Mouse (Mus musculus) kidney, embryonic 15.5 days (tissue): ENCODE results near the gene Erc2. TPM values are rescaled to one million over a fixed set of nuclear protein-coding genes. Genes with fewer than 3 reads are reported as not detected.
"Not testable (repeated sequence)": the region's sequence is repeated elsewhere in the genome, so short reads cannot be mapped to it uniquely, and the experiment has no call there.

Experiments used
- ATAC-seq: fragments of 200-750 bp; cut with Nextera tagmentation; replicated peaks from 2 replicates; pipeline ENCODE4 v1.8.0; 2017; ENCODE audit warnings: moderate TSS enrichment; ENCODE audit not compliant: low FRiP score
- H3K27ac ChIP-seq: fragments of 300-500 bp; sonication (generic); 2 replicates; pipeline ENCODE4 v1.5.1; 2015; ENCODE audit warnings: mild to moderate bottlenecking, inconsistent platforms
- H3K27me3 ChIP-seq: fragments of 300-500 bp; sonication (generic); 2 replicates; pipeline ENCODE4 v1.6.1; 2015; ENCODE audit warnings: inconsistent platforms
- H3K36me3 ChIP-seq: fragments of 300-500 bp; sonication (generic); 2 replicates; pipeline ENCODE4 v1.6.1; 2015; ENCODE audit warnings: inconsistent platforms
- H3K4me1 ChIP-seq: fragments of 300-500 bp; sonication (generic); 2 replicates; pipeline ENCODE4 v1.6.1; 2015; ENCODE audit warnings: inconsistent platforms
- H3K4me2 ChIP-seq: fragments of 300-500 bp; sonication (generic); 2 replicates; pipeline ENCODE4 v1.6.1; 2015; ENCODE audit warnings: moderate library complexity, mild to moderate bottlenecking, inconsistent platforms
- H3K4me3 ChIP-seq: fragments of 300-500 bp; sonication (generic); replicated peaks from 2 replicates; pipeline ENCODE4 v1.5.1; 2015; ENCODE audit warnings: mild to moderate bottlenecking, inconsistent platforms
- H3K9ac ChIP-seq: fragments of 300-500 bp; sonication (generic); 2 replicates; pipeline ENCODE4 v1.6.1; 2015; ENCODE audit warnings: mild to moderate bottlenecking, inconsistent platforms
- H3K9me3 ChIP-seq: fragments of 300-500 bp; sonication (generic); replicated peaks from 2 replicates; pipeline ENCODE4 v1.6.1; 2016; ENCODE audit warnings: inconsistent platforms
- WGBS: fragments of 180-500 bp; shearing (Covaris S2); methylation state at CpG from one replicate; pipeline ENCODE4 v1.1.7; 2015; ENCODE audit warnings: mixed read lengths; 5-methylcytosine and 5-hydroxymethylcytosine counted together
- polyA plus RNA-seq: library from polyadenylated mRNA; unstranded; fragments of >200 nt; fragmentation: Nextera tagmentation; extraction: Ambion mirVana; gene quantifications from 2 replicates; pipeline ENCODE4 v1.2.1, GENCODE M21; 2015

The Erc2 gene
- polyA plus RNA-seq, 1 experiment from 2014 or later: 7.0 TPM

DNA sequence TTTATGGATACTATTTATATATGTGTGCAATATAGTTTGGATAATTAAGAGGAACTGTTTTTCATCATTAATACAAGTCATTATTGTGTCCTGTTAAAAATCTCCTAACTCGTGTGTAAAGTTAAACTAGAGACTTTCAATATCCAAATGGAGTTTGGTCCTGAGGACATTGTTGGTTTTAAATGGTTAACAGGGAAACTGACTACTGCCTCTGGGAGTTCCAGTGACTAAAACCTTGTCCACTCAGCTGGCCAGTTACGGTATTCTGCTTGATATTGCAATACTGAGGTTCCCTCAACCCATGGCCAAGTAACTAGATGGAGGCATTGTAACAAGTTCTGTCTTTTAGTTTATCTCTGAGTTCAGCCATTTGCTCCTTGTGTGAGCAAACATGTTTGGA is 229.0 kb downstream of the Erc2 start:
- Histone ChIP-seq H3K36me3 (no peaks in the 10 kb centered on the region), H3K4me2 (no peak overlapping the region), H3K4me1 (no peaks in the 10 kb centered on the region), H3K27me3 (no peaks in the 10 kb centered on the region), H3K4me3 (no peak overlapping the region), H3K9ac (no peak overlapping the region), H3K9me3 (no peaks in the 10 kb centered on the region), H3K27ac (no peak overlapping the region)
- WGBS: 83% methylated on average over 2 of the region's 2 CpGs
- ATAC-seq: no peak

DNA sequence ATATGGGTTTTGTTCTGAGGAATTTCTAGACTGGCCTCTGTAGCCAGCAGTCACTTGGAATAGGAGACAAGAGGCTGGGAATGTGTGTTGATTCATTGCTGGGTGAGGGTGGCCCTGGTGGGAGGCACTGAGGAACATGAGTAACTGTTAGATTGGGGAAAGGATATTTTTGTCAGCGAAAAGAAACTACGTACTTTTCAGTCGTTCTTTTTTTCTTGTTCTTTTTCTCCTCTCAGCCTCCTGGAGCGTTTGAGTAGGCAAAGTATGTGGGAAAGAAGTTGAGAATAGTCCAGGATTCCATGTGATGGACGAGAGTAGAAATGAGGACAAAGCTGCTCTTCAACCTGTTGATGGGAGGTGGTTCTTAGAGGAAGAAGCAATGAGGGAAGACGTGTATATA is 230.4 kb downstream of the Erc2 start:
- ATAC-seq: no peak
- 84% methylated on average over 6 of the region's 6 CpGs for WGBS
- no peak overlapping the region for H3K27ac ChIP-seq

DNA sequence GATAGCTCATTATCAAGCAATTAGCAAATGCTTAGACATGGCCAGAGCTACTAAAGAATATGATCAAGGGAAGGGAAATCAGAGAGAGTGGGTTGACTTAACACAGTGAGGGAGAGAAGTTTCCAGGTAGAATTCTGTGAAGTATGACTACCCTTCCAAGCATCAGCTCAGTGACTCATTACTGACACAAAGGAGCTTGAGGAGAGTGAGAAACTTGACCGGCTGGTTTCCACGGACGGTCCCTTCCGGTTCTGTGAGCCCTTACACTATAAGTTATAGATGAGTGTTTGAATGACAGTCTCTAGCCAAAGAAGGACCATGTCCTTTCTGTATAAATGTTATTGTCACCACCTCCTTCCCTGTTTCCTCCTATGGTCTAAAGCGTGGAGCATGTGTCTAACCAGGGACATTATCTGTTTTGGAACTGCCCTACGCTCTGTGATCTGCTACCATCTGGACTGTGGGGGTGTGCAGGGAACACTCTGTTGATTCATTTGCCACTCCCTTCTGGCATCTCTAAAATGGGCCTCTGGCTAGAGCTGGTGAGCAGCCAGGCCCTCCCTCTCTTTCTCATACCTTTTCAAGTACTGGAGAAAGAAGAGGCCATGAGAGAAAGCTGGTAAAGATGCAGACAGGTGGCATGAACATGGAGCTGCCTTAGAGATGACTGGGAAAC is 238.3 kb downstream of the Erc2 start:
- Histone ChIP-seq H3K4me3 (no peak overlapping the region), H3K9me3 (no peaks in the 10 kb centered on the region), H3K4me2 (no peak overlapping the region), H3K27ac (no peak overlapping the region), H3K4me1 (no peaks in the 10 kb centered on the region), H3K9ac (no peak overlapping the region), H3K27me3 (no peaks in the 10 kb centered on the region), H3K36me3 (no peaks in the 10 kb centered on the region)
- no peak for ATAC-seq
- 82% methylated on average over 6 of the region's 6 CpGs for WGBS

More for the DNA sequence above, 230.4 kb downstream of the Erc2 start:
- Histone ChIP-seq H3K36me3 (no peaks in the 10 kb centered on the region), H3K4me2 (no peak overlapping the region), H3K27me3 (no peaks in the 10 kb centered on the region), H3K4me3 (no peak overlapping the region), H3K9ac (no peak overlapping the region), H3K4me1 (no peaks in the 10 kb centered on the region), H3K9me3 (no peaks in the 10 kb centered on the region)

DNA sequence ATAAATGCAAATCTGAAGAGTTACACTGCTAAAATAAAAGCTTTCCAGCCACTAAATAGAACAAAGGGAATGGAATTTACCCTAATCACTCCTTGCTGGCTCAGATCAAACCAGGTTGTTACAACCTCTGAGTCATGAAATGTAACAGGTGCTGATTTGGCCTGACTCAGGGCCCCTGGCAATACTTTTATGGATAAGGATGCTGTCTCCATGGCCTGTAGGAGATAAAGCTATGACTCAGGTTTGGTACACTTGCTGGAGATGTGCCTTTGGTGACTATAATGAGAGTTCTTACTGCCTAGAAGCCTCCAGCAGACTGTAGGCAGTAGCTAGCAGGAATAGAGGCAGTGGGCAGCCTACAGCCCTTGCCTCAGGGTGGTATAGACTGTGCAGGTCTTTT is 240.1 kb downstream of the Erc2 start:
- Histone ChIP-seq H3K4me2 (no peak overlapping the region), H3K4me1 (no peaks in the 10 kb centered on the region), H3K36me3 (no peaks in the 10 kb centered on the region), H3K27me3 (no peaks in the 10 kb centered on the region), H3K9ac (no peak overlapping the region), H3K9me3 (no peaks in the 10 kb centered on the region), H3K27ac (no peak overlapping the region), H3K4me3 (no peak overlapping the region)
- no peak for ATAC-seq

DNA sequence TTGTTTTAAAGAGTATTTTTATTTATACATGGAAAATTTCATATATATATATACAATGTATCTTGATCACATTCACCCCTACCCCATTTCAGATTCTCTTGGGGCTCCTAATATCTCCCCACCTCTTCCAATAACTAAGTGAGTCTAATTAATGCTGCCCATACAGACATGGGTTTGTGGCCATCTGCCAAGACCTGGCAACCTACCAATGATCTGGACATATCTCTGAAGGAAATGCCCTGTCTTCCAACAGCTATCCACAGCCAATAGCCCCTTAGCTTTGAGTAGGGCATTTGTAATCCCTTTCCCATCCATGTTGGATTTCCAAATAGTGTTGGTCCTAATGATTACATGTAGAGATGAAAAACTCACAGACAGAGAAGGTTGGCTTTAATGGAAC is 245.2 kb downstream of the Erc2 start:
- ATAC-seq: no peak
- H3K27ac ChIP-seq: no peak overlapping the region
- H3K4me3 ChIP-seq: no peak overlapping the region
- H3K4me1 ChIP-seq: no peaks in the 10 kb centered on the region
- no peak overlapping the region for H3K4me2 ChIP-seq
- H3K36me3 ChIP-seq: no peaks in the 10 kb centered on the region
- no peaks in the 10 kb centered on the region for H3K27me3 ChIP-seq
- no peak overlapping the region for H3K9ac ChIP-seq
- H3K9me3 ChIP-seq: no peaks in the 10 kb centered on the region

DNA sequence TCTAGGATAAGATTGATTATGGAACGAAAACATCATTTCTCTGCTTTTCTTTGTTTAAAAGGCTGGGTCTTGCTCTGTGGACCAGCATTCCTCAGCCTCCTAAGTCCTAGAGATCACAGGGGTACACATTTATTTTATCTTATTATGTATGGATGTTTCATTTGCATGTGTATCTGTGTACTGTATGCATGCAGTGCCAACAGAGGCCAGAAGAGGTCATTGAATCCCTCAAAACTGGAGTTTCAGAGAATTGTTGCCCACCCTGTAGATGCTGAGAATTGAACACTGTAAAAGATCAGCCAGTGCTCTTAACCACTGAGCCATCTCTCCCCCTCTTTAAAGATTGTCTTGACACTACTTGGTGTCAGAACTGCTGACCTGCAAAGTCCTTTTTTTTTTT is 251.4 kb downstream of the Erc2 start:
- Histone ChIP-seq H3K9me3 (no peaks in the 10 kb centered on the region), H3K27me3 (no peaks in the 10 kb centered on the region), H3K4me1 (no peaks in the 10 kb centered on the region), H3K36me3 (no peaks in the 10 kb centered on the region), H3K4me3 (no peak overlapping the region), H3K4me2 (no peak overlapping the region), H3K27ac (no peak overlapping the region), H3K9ac (no peak overlapping the region)
- ATAC-seq: no peak
- WGBS: 86% methylated on average over 1 of the region's 1 CpGs

DNA sequence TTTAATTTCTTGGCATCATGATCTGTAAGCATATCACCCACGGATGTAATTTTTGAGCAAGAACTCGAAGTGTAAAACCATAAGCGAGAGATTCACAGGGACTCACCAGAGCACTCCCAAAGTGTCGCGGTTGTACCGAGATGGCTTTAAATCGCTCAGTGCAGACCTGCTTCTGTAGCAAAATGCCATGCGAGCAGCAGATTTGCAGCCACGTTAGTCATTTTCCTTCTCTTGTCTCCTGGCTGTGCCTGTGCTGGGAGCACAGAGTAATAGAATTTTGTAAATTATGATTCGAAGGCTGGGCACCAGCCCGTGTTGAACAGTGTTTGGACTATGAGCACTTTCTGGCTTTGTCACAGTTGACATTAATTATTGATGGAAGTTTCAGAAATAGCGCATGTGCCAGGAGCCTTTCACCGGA is 253.8 kb downstream of the Erc2 start:
- H3K9ac ChIP-seq: no peak overlapping the region
- ATAC-seq: no peak
- H3K4me2 ChIP-seq: no peak overlapping the region
- H3K4me1 ChIP-seq: no peaks in the 10 kb centered on the region
- WGBS: 76% methylated on average over 13 of the region's 13 CpGs
- no peak overlapping the region for H3K4me3 ChIP-seq
- no peaks in the 10 kb centered on the region for H3K36me3 ChIP-seq
- no peak overlapping the region for H3K27ac ChIP-seq
- H3K27me3 ChIP-seq: no peaks in the 10 kb centered on the region
- no peaks in the 10 kb centered on the region for H3K9me3 ChIP-seq

DNA sequence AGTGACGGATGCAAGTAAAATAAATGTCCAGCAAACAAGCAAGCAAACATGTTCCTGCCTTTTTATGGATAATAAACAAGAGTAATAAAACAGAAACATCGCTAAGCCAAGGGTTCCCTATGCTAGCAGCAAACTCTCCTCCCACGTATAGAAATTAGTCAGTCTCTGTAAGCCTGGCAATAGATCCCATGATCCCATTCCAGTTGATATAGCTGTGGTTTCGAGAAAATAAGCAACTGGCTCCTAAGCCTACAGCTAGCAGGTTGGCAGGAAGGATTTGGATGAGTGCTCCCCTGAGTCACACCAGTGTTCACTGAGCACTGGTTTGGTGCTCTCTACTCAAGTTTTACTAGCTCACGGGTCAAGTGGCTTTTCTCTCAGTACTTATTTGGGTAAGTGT is 259.7 kb downstream of the Erc2 start:
- no peak overlapping the region for H3K4me2 ChIP-seq
- H3K9me3 ChIP-seq: no peaks in the 10 kb centered on the region
- no peak overlapping the region for H3K27ac ChIP-seq
- WGBS: 65% methylated on average over 5 of the region's 5 CpGs
- no peaks in the 10 kb centered on the region for H3K36me3 ChIP-seq
- no peak overlapping the region for H3K9ac ChIP-seq
- H3K4me3 ChIP-seq: no peak overlapping the region
- no peaks in the 10 kb centered on the region for H3K27me3 ChIP-seq
- no peak for ATAC-seq
- H3K4me1 ChIP-seq: no peaks in the 10 kb centered on the region

DNA sequence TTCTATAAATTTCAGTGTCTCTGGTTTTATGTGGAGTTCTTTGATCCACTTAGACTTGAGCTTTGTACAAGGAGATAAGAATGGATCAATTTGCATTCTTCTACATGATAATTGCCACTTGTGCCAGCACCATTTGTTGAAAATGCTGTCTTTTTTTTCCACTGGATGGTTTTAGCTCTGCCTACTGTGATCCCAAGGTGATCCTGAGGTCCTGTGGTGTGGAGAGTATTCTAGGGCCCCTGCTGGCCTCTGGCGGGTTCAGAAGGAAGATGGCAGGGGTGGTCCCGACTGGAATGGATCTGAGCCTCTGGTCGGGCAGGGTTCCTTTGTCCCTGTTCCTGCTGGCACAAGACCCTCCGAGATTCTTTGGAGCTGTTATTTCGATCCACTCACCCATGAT is 264.1 kb downstream of the Erc2 start:
- not testable (repeated sequence) for ATAC-seq, H3K4me1 ChIP-seq, H3K4me3 ChIP-seq, H3K27me3 ChIP-seq, H3K9me3 ChIP-seq, H3K36me3 ChIP-seq, H3K4me2 ChIP-seq, H3K9ac ChIP-seq, H3K27ac ChIP-seq
- 87% methylated on average over 5 of the region's 5 CpGs for WGBS

DNA sequence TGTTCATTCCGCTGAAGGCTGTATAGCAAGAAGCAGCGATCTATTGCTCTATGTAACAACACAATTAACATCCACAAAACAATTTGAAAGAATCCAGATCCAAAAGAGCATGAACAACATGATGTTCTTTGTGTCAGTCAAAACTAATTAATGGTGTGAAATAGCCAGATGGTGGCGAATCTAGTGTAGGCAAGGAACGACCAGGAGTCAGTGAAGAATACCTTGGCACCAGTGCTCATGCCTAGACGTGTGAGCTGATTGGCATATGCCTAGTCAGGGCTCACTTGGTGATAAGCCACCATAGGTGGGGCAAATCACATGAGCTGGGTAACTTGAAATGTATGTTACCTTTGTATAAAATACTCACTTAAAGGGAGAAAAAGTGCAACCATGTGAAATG is 265.3 kb downstream of the Erc2 start:
- Histone ChIP-seq H3K27ac (no peak overlapping the region), H3K4me2 (no peak overlapping the region), H3K9ac (no peak overlapping the region), H3K27me3 (no peaks in the 10 kb centered on the region), H3K4me1 (no peaks in the 10 kb centered on the region), H3K4me3 (no peak overlapping the region), H3K36me3 (no peaks in the 10 kb centered on the region), H3K9me3 (no peaks in the 10 kb centered on the region)
- ATAC-seq: no peak
- 86% methylated on average over 5 of the region's 5 CpGs for WGBS

DNA sequence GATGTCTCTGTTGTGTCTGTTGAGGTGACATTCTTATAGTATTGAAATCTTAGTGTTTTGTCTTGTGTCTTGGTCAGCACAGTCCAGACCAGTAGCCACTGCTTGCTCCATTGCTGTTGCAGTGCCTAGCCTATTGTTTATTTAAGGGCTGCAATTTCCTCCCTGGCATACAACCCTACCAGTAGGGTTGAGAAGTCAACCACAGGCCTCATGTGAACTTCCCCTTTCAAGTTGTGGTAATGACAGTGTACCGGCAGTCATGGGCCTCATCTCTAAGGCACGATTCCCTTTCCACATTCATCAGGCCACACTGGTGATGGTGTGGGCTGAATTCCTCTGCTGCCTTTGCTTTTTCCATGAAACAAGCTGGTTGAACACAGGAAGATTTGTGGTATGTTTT is 267.4 kb downstream of the Erc2 start:
- H3K4me1 ChIP-seq: no peaks in the 10 kb centered on the region
- 71% methylated on average over 2 of the region's 2 CpGs for WGBS
- no peaks in the 10 kb centered on the region for H3K27me3 ChIP-seq
- H3K9me3 ChIP-seq: no peaks in the 10 kb centered on the region
- H3K27ac ChIP-seq: no peak overlapping the region
- H3K4me3 ChIP-seq: no peak overlapping the region
- H3K36me3 ChIP-seq: no peaks in the 10 kb centered on the region
- no peak overlapping the region for H3K9ac ChIP-seq
- no peak overlapping the region for H3K4me2 ChIP-seq
- no peak for ATAC-seq

DNA sequence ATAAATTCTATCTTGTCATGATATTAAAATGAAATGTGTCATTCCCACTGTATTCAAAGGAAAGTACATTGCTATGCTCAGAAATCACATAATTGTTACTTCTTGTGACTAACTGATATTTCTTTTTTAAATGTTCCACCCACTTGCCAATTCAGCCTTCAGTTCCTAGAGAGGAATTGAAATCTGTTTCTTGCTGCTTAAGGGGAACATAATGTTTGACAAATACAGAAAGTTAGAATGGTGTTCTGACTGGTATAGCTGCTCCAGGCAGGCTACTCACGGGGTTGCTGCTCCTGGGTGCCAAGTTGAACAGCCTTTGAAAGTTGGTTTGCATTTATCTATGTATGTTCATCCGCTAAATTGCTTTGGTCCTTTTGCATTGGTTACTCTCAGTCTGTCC is 270.2 kb downstream of the Erc2 start:
- 80% methylated on average over 2 of the region's 2 CpGs for WGBS
- no peaks in the 10 kb centered on the region for H3K9me3 ChIP-seq
- H3K4me2 ChIP-seq: no peak overlapping the region
- no peak overlapping the region for H3K4me3 ChIP-seq
- H3K36me3 ChIP-seq: no peaks in the 10 kb centered on the region
- ATAC-seq: no peak
- H3K27me3 ChIP-seq: no peaks in the 10 kb centered on the region
- no peak overlapping the region for H3K27ac ChIP-seq
- H3K9ac ChIP-seq: no peak overlapping the region
- no peaks in the 10 kb centered on the region for H3K4me1 ChIP-seq

DNA sequence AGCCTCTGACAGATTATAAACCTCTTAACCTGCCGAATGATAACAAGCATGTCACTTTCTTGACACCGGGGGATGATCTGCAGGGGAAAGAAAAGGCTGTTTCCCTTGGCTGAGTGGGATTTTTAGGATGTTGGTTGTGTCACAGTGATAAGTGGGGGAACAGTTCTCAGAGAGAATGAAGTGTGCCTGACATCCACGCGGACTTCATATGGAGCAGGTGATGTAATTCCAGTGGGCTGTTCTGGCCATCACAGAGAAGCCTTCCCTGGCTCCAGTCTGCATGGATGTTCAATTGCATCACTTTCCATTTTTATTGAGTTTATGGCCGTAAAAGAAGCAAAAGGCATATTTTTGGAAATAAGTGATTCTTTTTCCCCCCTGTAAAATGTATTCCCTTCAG is 279.5 kb downstream of the Erc2 start:
- no peak overlapping the region for H3K9ac ChIP-seq
- no peaks in the 10 kb centered on the region for H3K9me3 ChIP-seq
- H3K4me2 ChIP-seq: no peak overlapping the region
- H3K4me1 ChIP-seq: no peaks in the 10 kb centered on the region
- WGBS: 66% methylated on average over 5 of the region's 5 CpGs
- no peak for ATAC-seq
- H3K27ac ChIP-seq: no peak overlapping the region
- no peak overlapping the region for H3K4me3 ChIP-seq
- H3K27me3 ChIP-seq: no peaks in the 10 kb centered on the region
- no peaks in the 10 kb centered on the region for H3K36me3 ChIP-seq
